Mouse (Mus musculus) C2C12 (cell line): Measurements from ENCODE around the gene Acad12.

Source experiments
- CEBPB ChIP-seq: IDR thresholded peaks from one replicate; pipeline ENCODE4 v1.6.1; 2011; ENCODE audit warnings: low read depth, mild to moderate bottlenecking, control low read depth, moderate library complexity
- CTCF ChIP-seq: IDR thresholded peaks from one replicate; pipeline ENCODE4 v1.5.1; 2011; ENCODE audit not compliant: control insufficient read depth, insufficient read depth, insufficient read length
- MAX ChIP-seq: IDR thresholded peaks from one replicate; pipeline ENCODE4 v1.6.1; 2011; ENCODE audit warnings: mild to moderate bottlenecking, control low read depth
- MYOD1 ChIP-seq: IDR thresholded peaks from one replicate; pipeline ENCODE4 v1.6.1; 2011; ENCODE audit warnings: low read depth; ENCODE audit not compliant: control insufficient read depth, insufficient read length
- MYOG ChIP-seq: IDR thresholded peaks from one replicate; pipeline ENCODE4 v1.6.1; 2011; ENCODE audit not compliant: control insufficient read depth, insufficient read length; ENCODE audit errors: extremely low read depth
- USF1 ChIP-seq: IDR thresholded peaks from one replicate; pipeline ENCODE4 v1.6.1; 2011; ENCODE audit warnings: low read depth, mild to moderate bottlenecking, control low read depth, moderate library complexity

DNA sequence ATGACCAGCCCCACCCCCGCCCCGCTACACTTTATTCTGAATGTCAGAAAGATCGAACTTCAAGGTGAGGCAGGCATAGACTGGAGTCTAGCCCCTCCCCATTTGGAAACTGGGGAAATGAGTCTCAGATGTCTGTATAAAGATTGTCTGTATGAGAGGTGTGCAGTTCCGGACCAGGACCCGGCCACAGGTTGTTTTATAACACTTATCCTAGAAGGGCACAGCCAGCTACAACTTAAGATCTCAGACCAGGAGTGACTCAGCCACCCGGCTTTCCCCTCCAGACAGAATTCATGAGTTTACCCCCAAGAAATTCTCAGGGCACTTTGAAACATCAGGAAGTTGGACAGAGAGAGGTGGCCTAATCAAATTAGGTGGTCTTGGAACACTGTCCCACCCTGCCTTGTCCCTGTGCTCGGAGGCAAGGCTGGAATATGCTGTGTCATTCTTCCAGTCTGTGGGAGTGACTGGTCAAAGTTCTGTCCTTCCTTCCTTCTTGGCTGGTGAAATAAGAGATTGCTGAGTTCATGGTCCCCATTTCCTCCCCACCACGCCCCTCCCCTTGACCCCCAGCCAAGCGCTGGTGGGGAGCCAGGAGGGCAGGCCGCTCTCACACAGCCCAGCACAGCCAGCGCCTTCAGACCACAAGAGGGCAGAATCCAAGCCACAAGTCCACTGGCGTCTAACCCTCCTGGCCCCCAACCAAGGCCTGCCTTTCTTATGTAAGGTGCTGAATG is 34.8 kb downstream of the Acad12 start:
- TF ChIP-seq CEBPB (no peak), CTCF (peak; percentile 86), USF1 (no peak), MAX (peak; percentile 49), MYOG (no peak), MYOD1 (no peak)
